Mouse (Mus musculus) cerebellum, postnatal 14 days (tissue): Measurements from ENCODE around the gene Psmg1.
"Not testable (repeated sequence)": the region's sequence is repeated elsewhere in the genome, so short reads cannot be mapped to it uniquely, and the experiment has no call there.

Source experiments
- DNase-seq, 2 experiments: peaks; one replicate each; pipeline ENCODE4 v3.0.0; 2021; ENCODE audit warnings: mixed read lengths in 2 of 2

Psmg1 gene

GRCm38 (mm10) chr16:95990462-95991121, at the start of gene Psmg1:
Gene Psmg1 (minus strand): TSS chr16:95990960.
- peak; percentile 100 for DNase-seq

DNA sequence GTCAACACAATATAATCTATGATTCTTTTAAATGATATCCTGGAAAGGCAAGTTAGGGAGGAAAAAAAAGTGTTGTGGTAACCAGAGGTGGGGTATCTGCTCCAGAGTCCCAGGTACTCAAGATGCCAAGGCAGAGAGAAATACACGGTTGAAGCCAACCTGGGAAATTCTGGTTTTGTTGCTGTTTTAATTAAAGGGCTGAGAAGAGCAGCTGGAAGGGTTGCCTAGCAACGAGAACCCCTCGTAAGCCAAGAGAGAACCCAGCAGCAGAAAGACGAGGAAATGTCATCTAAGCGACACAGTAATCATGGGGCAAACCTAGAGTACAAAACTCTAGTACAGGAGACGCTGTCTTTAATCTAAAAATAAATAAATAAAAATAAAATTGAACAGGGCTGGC, 48.8 kb upstream of the Psmg1 start:
- no peak for DNase-seq

- DNase-seq = no peak
Observed at GRCm38 (mm10) chr16:96034473-96034872, 43.7 kb upstream of the Psmg1 start.

DNA sequence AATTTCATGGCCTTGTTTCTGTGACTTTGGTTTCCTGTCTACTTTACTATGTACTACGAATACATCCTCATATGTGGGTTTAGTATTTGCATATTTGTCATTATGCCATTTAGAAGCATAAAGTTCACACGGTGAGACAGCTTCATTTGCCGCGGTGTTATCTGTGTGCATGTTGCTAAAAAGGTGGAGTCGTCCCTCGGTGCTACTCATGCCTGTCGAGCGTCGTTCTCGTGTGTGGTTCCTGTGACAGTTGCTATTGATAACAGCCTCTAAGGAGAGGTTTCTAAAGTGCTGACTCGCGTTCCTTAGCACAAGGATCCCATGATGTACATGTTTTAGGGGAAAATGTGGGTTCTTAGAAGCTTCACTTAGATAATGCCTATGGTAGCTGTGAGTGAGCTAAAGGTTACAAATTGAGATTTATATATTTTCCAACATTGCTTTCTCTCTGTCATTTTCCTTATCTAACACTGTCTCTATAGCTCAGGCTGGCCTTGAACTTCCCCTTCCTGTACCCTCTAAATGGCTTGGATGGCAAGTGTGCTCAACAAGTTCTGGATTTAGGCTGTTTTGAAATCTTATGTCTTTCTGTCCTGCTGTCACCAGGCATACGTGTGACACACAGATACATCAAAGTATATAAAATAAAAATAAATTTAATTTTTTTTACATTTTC, 41.7 kb upstream of the Psmg1 start:
- DNase-seq = no peak

DNA sequence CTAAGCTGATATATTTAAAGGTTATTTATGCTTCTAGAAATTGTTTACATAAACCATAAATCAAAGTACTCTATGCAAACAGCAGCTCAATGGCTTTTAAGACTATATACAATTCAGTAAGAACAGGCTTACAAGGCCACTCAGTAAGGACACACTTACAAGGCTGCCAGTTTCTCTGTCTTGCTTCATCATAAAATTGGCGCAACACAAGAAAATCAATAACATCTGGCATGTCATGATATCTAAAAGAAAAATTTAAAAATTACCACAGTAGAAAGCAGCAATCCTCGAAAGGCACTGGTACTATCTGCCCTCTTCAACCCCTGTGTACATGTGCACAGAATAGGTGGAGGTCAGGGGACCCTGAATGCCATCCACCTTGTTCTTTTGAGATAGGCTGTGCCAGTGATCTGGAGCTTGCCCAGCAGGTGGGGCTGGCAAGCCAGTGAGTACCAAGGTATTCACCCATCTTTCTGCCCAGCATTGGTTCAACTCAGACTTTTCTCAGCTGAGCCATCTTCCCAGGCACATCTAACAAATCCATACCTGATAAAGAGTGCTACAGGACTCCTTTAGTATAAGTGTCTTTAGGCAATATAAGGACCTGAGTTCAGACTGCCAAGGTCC, 39.8 kb upstream of the Psmg1 start:
- DNase-seq = peak; percentile 15 to 18

DNA sequence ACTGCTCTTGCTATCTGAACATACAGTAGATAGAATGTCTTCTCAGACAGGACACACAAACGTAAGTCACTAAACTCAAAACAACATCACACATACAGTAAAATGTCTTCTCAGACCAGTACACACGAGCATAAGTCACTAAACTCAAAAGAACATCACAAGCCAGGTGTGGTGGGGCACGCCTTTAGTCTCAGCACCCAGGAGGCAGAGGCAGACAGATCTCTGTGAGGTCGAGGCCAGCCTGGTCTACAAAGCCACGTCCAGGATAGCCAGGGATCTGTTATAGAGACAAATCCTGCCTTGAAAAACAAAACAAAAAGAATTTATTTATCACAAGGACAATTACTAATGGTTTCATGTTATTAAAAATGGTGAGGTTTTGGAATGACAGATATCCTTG, 35.5 kb upstream of the Psmg1 start:
- no peak for DNase-seq

DNA sequence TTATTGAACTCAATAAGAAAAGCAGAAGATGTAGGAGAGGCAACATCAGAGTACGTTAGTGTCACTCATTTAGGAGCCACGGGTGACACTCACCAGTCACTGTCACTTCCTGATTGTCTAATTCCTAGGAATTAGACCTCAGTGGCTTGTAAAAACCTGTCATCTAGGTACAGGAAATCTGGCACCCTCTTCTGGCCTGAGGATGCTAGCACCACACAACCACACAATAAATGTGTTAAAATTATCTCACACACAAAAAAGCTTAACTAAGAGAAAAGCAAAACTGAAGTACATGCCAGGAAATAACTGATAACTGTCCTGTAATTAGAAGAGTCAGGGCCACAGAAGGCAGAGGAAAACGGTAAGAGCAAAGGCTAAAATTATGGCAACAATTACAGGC, 34.5 kb upstream of the Psmg1 start:
- DNase-seq = no peak

DNA sequence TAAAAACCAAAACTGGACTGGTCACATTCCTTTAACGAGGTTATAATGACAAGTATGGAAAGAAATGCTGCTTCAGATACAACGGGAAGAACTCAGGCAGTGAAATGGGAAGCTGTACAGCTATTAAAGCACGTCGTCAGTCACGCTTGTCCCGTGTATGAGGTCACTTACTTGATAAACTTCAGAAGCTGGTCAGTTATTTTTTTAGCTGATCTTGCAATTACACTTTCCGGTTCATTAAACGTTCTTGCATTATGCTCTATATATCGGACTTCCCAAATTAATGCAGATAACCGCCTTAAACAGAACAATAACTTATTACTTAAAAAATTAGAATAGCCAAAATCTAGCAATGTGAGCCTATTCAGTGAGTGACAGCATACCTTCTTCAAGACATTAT, 30.3 kb upstream of the Psmg1 start:
- no peak for DNase-seq

DNA sequence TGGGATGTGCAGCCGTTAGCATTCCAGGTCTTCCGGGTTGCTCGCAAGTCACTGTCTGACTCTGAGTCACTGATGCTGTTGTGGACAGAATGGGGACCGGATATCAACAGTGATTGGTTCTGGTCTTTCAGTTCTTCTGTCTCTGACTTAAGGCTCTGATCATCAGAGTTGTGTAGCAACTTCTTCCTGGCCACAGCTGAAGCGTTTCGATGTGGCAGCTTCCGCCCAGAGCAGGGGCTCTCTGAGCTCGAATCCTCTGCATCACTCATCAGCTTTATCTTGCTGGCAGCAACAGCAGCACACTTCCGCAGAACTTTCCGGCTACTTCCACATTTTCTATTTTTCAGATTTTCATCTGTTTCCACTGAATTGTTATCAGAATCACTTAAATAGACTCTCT, 18.4 kb upstream of the Psmg1 start:
- not testable (repeated sequence) for DNase-seq

GRCm38 (mm10) chr16:96004278-96004677, 13.5 kb upstream of the Psmg1 start:
- DNase-seq = not testable (repeated sequence)

DNA sequence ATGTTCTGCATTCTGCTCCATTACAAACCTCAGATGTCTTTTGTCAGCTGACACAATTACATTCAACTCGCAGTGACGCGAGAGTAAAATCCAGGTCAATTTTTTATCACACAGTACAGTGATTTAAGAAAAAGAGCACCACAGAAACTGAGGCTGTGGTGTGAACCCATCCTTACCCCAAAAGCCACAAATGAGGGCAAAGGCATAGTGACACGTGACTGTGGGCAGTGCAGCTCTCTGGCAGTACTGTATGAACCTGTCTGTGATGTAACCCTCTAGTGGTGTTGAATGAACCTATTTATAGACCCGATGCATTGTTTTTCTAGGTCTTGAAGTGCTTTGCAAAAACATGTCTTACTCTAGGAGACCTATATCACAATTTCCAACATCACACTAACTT, 8.5 kb upstream of the Psmg1 start:
- DNase-seq = no peak

- DNase-seq = no peak
Observed at GRCm38 (mm10) chr16:95996156-95996555, 5.4 kb upstream of the Psmg1 start.

GRCm38 (mm10) chr16:95994576-95994975, 3.8 kb upstream of the Psmg1 start:
- DNase-seq = not testable (repeated sequence)

DNA sequence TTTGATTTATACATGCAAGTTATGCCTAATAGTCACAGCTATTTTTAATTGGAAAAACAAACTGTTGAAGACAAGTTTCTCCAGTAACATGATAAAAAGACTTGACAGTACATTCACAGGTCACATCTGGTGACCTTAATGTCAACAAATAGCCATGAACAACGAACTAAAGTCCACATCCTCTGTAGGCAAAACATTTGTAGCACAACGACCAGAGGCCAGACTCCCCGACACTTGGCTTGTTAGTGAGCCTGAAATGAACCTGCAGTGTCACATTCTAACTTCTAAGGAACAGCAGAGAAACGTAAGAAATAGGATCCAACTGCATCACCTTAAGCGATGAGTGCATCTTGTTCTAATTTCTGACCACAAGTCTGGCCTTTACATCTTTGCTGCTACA, 1.8 kb upstream of the Psmg1 start:
- no peak for DNase-seq

GRCm38 (mm10) chr16:95991122-95991900, 551 bp upstream of the Psmg1 start:
- DNase-seq = peak; percentile 20 to 22

GRCm38 (mm10) chr16:95984911-95985310, 5.8 kb downstream of the Psmg1 start:
- no peak for DNase-seq

DNA sequence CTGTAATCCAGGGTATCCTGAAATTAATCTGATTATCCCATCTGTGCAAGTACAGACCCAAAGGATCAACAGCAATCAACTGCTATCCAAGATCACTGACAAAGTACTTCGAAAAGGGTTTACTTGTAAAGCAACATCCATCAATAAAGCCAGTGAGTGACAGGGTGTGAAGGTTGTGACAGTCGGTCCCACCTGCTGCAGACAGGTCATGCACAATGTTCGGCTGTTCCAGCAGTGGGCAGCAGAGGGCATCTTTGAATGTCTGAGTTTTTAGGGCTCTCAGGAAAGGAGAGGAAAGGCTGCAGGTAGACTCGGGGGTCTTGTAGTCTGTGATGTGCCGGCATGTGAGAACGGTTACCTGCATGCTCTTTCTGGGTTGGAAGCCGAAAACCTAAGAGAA, 7.2 kb downstream of the Psmg1 start:
- DNase-seq = peak; percentile 32 to 40

DNA sequence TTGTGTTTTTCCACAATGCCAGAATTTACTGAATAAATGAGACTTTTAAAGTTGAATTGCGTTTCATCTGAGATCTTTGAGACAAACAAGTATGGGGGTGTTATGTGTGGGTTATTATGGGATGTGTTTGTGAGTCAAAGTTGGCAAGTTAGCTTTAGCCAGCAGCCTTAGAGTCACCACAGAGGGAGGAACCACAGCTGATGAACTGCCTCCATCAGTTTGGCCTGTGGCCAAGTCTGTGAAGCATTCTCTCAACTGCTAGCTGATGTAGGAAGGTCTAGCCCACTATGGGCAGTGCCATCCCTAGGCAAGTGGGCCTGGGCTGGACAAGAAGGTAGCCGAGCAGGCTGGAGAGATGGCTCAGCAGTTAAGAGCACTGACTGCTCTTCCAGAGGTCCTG, 19.9 kb downstream of the Psmg1 start:
- no peak for DNase-seq

GRCm38 (mm10) chr16:95967455-95967854, 23.3 kb downstream of the Psmg1 start:
- no peak for DNase-seq

GRCm38 (mm10) chr16:95964427-95965023, 26.2 kb downstream of the Psmg1 start:
- peak; percentile 73 to 77 for DNase-seq

DNA sequence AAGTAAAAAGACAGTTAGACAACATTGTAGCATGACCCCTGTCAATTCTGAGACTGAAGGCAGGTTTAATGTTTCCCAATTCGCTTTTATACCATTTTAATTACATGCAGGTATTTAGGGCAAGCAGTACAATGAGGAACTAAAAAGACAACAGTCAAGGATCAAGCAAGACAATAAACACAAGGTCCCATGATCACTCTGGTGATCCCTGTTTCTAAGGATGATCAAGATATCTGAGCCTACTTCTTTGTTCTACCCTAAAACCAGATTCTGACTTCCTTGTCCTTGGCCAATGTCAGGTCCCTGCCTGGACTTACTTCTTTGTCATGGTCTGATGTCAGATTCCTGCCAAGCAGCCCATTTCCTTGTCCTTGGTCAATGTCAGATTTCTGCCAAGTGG, 29.3 kb downstream of the Psmg1 start:
- not testable (repeated sequence) for DNase-seq

DNA sequence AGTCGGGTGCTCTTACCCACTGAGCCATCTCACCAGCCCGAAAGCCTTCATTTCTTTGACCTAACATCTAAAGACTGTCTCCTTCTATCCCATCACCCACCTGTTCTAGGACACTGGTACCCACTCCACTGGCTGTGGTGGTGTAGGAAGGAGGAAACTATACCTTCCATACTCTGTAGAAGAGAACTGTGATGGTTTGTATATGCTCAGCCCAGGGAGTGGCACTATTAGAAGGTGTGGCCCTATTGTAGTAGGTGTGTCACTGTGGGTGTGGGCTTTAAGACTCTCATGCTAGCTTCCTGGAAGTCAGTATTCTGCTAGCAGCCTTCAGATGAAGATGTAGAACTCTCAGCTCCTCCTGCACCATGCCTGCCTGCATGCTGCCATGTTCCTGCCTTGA, 30.1 kb downstream of the Psmg1 start:
- not testable (repeated sequence) for DNase-seq

DNA sequence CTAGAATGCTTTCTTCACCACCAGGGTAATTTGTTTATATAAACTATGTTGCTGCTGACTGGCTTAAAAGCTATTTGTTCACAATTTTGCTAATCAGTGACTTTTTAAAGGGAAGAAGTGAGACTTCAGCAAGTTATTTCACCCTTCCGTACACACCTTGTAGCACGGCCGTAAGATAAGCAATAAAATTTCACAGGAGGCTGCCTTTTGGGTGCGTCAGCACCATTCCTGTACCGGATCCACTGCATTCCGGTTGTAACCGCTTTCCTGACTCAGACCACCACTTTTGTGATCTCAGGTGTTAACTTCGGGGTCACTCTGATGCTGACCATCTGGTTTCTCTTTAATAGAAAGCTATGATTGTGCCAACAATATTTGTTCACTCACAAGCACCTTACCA, 32.7 kb downstream of the Psmg1 start:
- DNase-seq = no peak
